Mouse (Mus musculus) kidney, adult 2 months (tissue): ENCODE results near the gene Ism2.

Experiments used
- CTCF ChIP-seq: fragments of 200-500 bp; conservative IDR thresholded peaks from 2 replicates; pipeline ENCODE4 v1.5.1; 2011; ENCODE audit warnings: low read depth, mild to moderate bottlenecking, control low read depth, low read length, moderate library complexity, mixed read lengths; ENCODE audit not compliant: insufficient read depth, insufficient read length
- POLR2A ChIP-seq: fragments of 200-500 bp; IDR thresholded peaks from one replicate; pipeline ENCODE4 v1.6.1; 2011; ENCODE audit warnings: low read depth, low read length, control low read depth

DNA sequence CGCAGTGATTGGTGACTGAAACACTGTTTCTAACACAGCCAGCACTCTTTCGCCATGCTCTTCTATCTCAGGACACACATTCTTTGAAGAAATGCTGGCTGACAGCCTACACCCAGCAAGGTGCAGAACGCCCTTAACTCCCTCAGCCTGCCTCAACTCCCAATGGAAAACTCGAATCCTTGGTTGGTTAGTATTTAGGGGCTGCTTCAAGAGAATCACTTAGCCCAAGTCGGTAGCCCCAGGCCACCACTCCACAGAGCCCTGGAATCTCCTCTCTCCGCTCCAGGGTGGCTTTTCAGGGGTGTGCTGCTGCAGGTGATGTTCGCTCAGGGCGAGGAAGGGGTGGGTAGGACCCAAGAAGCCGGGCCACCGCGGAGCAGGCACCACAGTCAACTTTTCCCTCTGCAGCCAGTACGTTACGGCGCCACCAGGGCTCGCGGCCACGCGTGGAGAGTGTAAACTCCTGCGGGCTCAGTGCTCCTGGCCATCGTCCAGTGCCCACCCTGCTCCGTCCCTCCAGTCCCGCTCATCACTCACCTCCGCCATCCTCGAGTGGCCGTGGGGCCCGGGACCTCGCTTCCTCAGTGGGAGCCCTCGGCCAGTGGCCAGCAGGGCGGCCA is 358 bp downstream of the Ism2 start:
- TF ChIP-seq POLR2A (no peak), CTCF (no peak)
